Mouse (Mus musculus) midbrain, postnatal 0 days (tissue): Measurements from ENCODE around the gene Ankmy1. TPM values are rescaled to one million over a fixed set of nuclear protein-coding genes. Genes with fewer than 3 reads are reported as not detected.

Experiments used
- ATAC-seq: fragments of 200-750 bp; cut with Nextera tagmentation; 2 replicates; pipeline ENCODE4 v1.8.0; 2017; ENCODE audit warnings: moderate number of reproducible peaks, mild to moderate bottlenecking, moderate TSS enrichment, moderate library complexity; ENCODE audit not compliant: low FRiP score
- DNase-seq: peaks from one replicate; pipeline ENCODE4 v3.0.0-alpha.2; 2015; ENCODE audit warnings: low spot score
- H3K27ac ChIP-seq: fragments of 300-500 bp; sonication (generic); 2 replicates; pipeline ENCODE4 v1.5.1; 2014; ENCODE audit warnings: low read depth, mild to moderate bottlenecking, low read length, mixed read lengths
- H3K27me3 ChIP-seq: fragments of 300-500 bp; sonication (generic); 2 replicates; pipeline ENCODE4 v1.6.1; 2014; ENCODE audit warnings: low read length, control low read depth, mixed read lengths; ENCODE audit not compliant: insufficient read depth
- H3K36me3 ChIP-seq: fragments of 300-500 bp; sonication (generic); 2 replicates; pipeline ENCODE4 v1.6.1; 2014; ENCODE audit warnings: low read length, control low read depth, mixed read lengths; ENCODE audit not compliant: insufficient read depth
- H3K4me1 ChIP-seq: fragments of 300-500 bp; sonication (generic); 2 replicates; pipeline ENCODE4 v1.6.1; 2014; ENCODE audit warnings: mild to moderate bottlenecking, control low read depth, antibody characterized with exemption, low read length, mixed read lengths; ENCODE audit not compliant: insufficient read depth
- H3K4me2 ChIP-seq: fragments of 300-500 bp; sonication (generic); 2 replicates; pipeline ENCODE4 v1.6.1; 2014; ENCODE audit warnings: low read depth, mild to moderate bottlenecking, low read length, mixed read lengths; ENCODE audit not compliant: poor library complexity, severe bottlenecking
- H3K4me3 ChIP-seq: fragments of 300-500 bp; sonication (generic); 2 replicates; pipeline ENCODE4 v1.5.1; 2014; ENCODE audit warnings: low read depth, mild to moderate bottlenecking, low read length, moderate library complexity
- H3K9ac ChIP-seq: fragments of 300-500 bp; sonication (generic); replicated peaks from 2 replicates; pipeline ENCODE4 v1.6.1; 2014; ENCODE audit warnings: mild to moderate bottlenecking, low read length, moderate library complexity, mixed read lengths; ENCODE audit not compliant: poor library complexity, severe bottlenecking
- H3K9me3 ChIP-seq: fragments of 300-500 bp; sonication (generic); 2 replicates; pipeline ENCODE4 v1.6.1; 2016; ENCODE audit warnings: low read length, control low read depth
- CTCF ChIP-seq: IDR thresholded peaks from 2 replicates; pipeline ENCODE4 v1.5.1; 2016; ENCODE audit warnings: antibody characterized with exemption, mild to moderate bottlenecking
- WGBS: fragments of 180-500 bp; shearing (Covaris S2); extraction: QIAGEN DNeasy Blood & Tissue Kit; methylation state at CpG from one replicate; pipeline ENCODE4 v1.1.7; 2014; 5-methylcytosine and 5-hydroxymethylcytosine counted together
- polyA plus RNA-seq: library from polyadenylated mRNA; unstranded; fragments of >200 nt; fragmentation: Nextera tagmentation; extraction: Ambion mirVana; gene quantifications from 2 replicates; pipeline ENCODE4 v1.2.1, GENCODE M21; 2015
- total RNA-seq: library from RNA; depleted of rRNA; stranded (reverse); fragments of >200 nt; gene quantifications from 2 replicates; pipeline ENCODE4 v1.2.3, GENCODE M21; 2014

Gene Ankmy1
- total and polyA plus RNA-seq, 2 experiments from 2014 or later = 0.56 TPM; not detected in 1

DNA sequence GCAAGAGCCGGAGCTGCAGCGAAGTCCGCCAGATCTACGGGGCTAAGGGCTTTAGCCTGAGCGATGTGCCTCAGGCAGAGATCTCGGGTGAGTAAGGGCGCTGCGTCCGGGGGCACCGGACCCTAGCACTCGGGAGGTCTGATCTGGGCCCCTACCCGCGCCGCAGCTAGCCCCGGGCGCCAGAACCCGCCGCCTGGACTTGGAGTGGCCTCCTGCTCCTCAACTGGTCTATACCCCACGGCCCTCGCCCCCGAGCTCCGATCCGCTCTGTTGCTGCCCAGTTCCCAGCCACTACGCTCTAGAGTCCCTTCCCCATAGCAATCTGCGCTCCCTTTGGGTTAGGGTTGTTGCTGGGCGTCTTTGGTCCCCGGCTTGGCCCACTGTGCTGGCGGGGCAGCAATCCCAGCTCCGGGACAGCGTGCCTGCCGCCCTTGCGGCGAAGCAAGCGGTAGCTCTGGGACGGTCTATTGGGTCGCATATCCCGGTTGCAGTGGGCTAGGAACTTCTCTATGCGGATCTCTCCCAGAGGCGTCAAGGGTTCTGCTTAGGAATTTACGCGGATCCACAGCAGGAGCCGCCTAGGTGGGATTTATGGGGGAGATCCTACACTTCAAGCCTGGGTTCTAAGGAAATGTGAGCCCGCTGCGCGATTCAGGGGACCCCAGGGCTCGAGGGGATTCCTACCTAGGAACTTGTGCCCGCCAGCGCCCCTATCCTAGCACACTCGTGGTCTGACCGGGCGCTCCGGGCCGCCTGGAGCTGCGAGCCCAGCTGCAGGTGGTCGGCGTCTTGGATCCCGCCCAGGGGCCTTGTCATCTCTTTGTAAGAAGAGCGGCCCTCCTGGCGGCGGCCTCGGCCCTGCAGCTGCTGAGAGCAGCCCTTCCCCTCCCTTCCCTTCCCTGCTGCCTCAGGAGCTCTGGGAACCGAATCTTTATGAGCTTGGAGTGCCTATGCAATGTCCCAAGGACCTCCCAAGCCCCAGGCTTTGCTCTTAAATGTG is 70.4 kb downstream of the Ankmy1 start:
- Histone ChIP-seq H3K4me1 (peaks cover 12% of the 10 kb centered on the region; the same call in 1 of the 2 replicates), H3K9me3 (no peaks in the 10 kb centered on the region), H3K27ac (peak overlapping the region; percentile 88), H3K27me3 (peaks cover 4% of the 10 kb centered on the region; the same call in 1 of the 2 replicates), H3K4me2 (peak overlapping the region; percentile 70), H3K4me3 (peak overlapping the region; percentile 90), H3K36me3 (peaks cover 7% of the 10 kb centered on the region), H3K9ac (peak overlapping the region; percentile 92)
- peak; percentile 21 for TF ChIP-seq CTCF
- ATAC-seq (peak; percentile 6; the same call in 1 of the 2 replicates), DNase-seq (peak; percentile 80)
- WGBS = under 1% methylated on average over 58 of the region's 62 CpGs

DNA sequence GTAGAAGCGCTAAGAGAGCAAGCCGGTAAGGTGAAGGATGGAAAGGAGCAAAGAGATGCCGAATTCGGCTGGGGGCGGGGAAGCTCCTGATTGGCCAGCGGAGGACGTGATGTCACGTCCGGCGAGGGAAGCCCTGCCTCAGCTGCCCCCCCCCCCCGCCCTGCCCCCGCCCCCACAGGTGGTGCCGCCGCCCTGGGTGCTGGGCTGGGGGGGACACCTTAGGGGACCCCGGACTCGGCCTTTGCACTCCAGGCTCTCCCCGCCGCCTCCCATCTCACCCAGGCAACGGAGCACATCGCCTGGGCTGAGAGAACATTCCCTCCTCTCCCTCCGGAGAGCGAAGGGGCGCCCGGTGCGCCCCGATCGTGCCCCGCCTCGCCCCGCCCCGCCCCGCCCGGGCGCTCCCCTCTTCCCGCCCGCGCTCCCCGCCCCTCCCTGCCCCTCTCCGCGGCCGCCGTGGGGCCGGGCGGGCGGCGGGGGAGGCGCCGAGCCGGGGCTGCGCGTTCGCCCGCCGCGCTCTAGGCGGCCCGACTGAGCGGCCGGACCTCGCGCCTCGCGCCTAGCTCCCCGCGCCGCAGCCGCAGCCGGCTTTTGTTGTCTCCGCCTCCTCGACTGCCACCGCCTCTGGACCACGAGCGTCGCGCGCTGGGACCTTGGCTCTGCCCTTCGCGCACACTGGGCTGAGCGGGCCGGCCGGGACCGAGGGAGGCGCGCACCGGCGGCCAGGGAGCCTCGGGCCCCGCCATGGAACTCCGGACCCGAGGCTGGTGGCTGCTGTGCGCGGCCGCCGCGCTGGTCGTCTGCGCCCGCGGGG is 71.3 kb downstream of the Ankmy1 start, which contains the start of gene Gpc1:
Gene Gpc1 (plus strand): TSS at position 458 of the 814 bp plus-strand sequence.
- Histone ChIP-seq H3K4me3 (peak within 1 kb of the TSS; percentile 90), H3K27ac (peak within 1 kb of the TSS; percentile 88), H3K36me3 (peaks cover 4% of the 10 kb centered on the region), H3K27me3 (peaks cover 4% of the 10 kb centered on the region; the same call in 1 of the 2 replicates), H3K9ac (peak within 1 kb of the TSS; percentile 92), H3K4me2 (peak within 1 kb of the TSS; percentile 70), H3K4me1 (peaks cover 12% of the 10 kb centered on the region; the same call in 1 of the 2 replicates), H3K9me3 (no peaks in the 10 kb centered on the region)
- DNase-seq = peak; percentile 92
- WGBS = under 1% methylated on average over 38 of the region's 99 CpGs
- peak; percentile 77 for ATAC-seq
- no peak for TF ChIP-seq CTCF

- peaks cover 4% of the 10 kb centered on the region; the same call in 1 of the 2 replicates for H3K27me3 ChIP-seq
- peak overlapping the region; percentile 70 for H3K4me2 ChIP-seq
- DNase-seq (no peak), ATAC-seq (no peak)
- H3K36me3 ChIP-seq = peaks cover 3% of the 10 kb centered on the region; the same call in 1 of the 2 replicates
- H3K4me3 ChIP-seq = peak overlapping the region; percentile 90
- peak overlapping the region; percentile 44; the same call in 1 of the 2 replicates for H3K9ac ChIP-seq
- no peak for TF ChIP-seq CTCF
- peaks cover 12% of the 10 kb centered on the region; the same call in 1 of the 2 replicates for H3K4me1 ChIP-seq
- 5% methylated on average over 13 of the region's 13 CpGs for WGBS
- peak overlapping the region; percentile 88; the same call in 1 of the 2 replicates for H3K27ac ChIP-seq
- no peaks in the 10 kb centered on the region for H3K9me3 ChIP-seq
Measured at GRCm38 (mm10) chr1:92830626-92831187, 72.0 kb downstream of the Ankmy1 start.

- no peaks in the 10 kb centered on the region for H3K9me3 ChIP-seq
- no peaks in the 10 kb centered on the region for H3K36me3 ChIP-seq
- TF ChIP-seq CTCF = no peak
- H3K4me1 ChIP-seq = no peaks in the 10 kb centered on the region
- no peak overlapping the region for H3K9ac ChIP-seq
- ATAC-seq (no peak), DNase-seq (no peak)
- 85% methylated on average over 5 of the region's 5 CpGs for WGBS
- no peak overlapping the region for H3K4me3 ChIP-seq
- H3K27ac ChIP-seq = no peak overlapping the region
- no peak overlapping the region for H3K4me2 ChIP-seq
- no peaks in the 10 kb centered on the region for H3K27me3 ChIP-seq
Measured at GRCm38 (mm10) chr1:92815756-92816294, 86.9 kb downstream of the Ankmy1 start.

GRCm38 (mm10) chr1:92815100-92815499 is 87.6 kb downstream of the Ankmy1 start:
- 48% methylated on average over 9 of the region's 9 CpGs for WGBS
- no peak overlapping the region for H3K9ac ChIP-seq
- TF ChIP-seq CTCF = no peak

More at GRCm38 (mm10) chr1:92815100-92815499, 87.6 kb downstream of the Ankmy1 start:
- Histone ChIP-seq H3K4me1 (no peaks in the 10 kb centered on the region), H3K27me3 (no peaks in the 10 kb centered on the region), H3K27ac (no peak overlapping the region), H3K4me3 (no peak overlapping the region), H3K36me3 (no peaks in the 10 kb centered on the region), H3K4me2 (no peak overlapping the region), H3K9me3 (no peaks in the 10 kb centered on the region)
- no peak for ATAC-seq
- DNase-seq = no peak
